Mouse (Mus musculus) liver, embryonic 16.5 days (tissue): ENCODE data around the gene Rangrf. TPM values are rescaled to one million over a fixed set of nuclear protein-coding genes. Genes with fewer than 3 reads are reported as not detected.
"Not testable (repeated sequence)": the region's sequence is repeated elsewhere in the genome, so short reads cannot be mapped to it uniquely, and the experiment has no call there.

Experiments
- ATAC-seq: fragments of 200-750 bp; cut with Nextera tagmentation; 2 replicates; pipeline ENCODE4 v1.8.0; 2017; ENCODE audit warnings: low read depth, mild to moderate bottlenecking, moderate number of reproducible peaks, moderate library complexity
- H3K27ac ChIP-seq: fragments of 300-500 bp; sonication (generic); 2 replicates; pipeline ENCODE4 v1.5.1; 2014; ENCODE audit warnings: mild to moderate bottlenecking, low read length
- H3K27me3 ChIP-seq: fragments of 300-500 bp; sonication (generic); 2 replicates; pipeline ENCODE4 v1.6.1; 2014; ENCODE audit warnings: low read depth, low read length, mixed read lengths; ENCODE audit not compliant: control insufficient read depth, insufficient read depth
- H3K36me3 ChIP-seq: fragments of 300-500 bp; sonication (generic); 2 replicates; pipeline ENCODE4 v1.6.1; 2014; ENCODE audit warnings: mild to moderate bottlenecking; ENCODE audit not compliant: control insufficient read depth, insufficient read depth
- H3K4me1 ChIP-seq: fragments of 300-500 bp; sonication (generic); 2 replicates; pipeline ENCODE4 v1.6.1; 2014; ENCODE audit warnings: low read depth, low read length, mixed read lengths; ENCODE audit not compliant: control insufficient read depth
- H3K4me2 ChIP-seq: fragments of 300-500 bp; sonication (generic); 2 replicates; pipeline ENCODE4 v1.6.1; 2014; ENCODE audit warnings: low read depth, low read length, mixed read lengths
- H3K4me3 ChIP-seq: fragments of 300-500 bp; sonication (generic); 2 replicates; pipeline ENCODE4 v1.5.1; 2014; ENCODE audit warnings: low read depth, mild to moderate bottlenecking, low read length
- H3K9ac ChIP-seq: fragments of 300-500 bp; sonication (generic); 2 replicates; pipeline ENCODE4 v1.6.1; 2014; ENCODE audit warnings: low read depth, low read length
- H3K9me3 ChIP-seq: fragments of 300-500 bp; sonication (generic); replicated peaks from 2 replicates; pipeline ENCODE4 v1.6.1; 2016; ENCODE audit warnings: low read length; ENCODE audit not compliant: control insufficient read depth
- WGBS: fragments of 180-500 bp; shearing (Covaris S2); extraction: QIAGEN DNeasy Blood & Tissue Kit; methylation state at CpG from one replicate; pipeline ENCODE4 v1.1.7; 2014; ENCODE audit not compliant: insufficient replicate concordance; 5-methylcytosine and 5-hydroxymethylcytosine counted together
- polyA plus RNA-seq: library from polyadenylated mRNA; unstranded; fragments of >200 nt; fragmentation: Nextera tagmentation; extraction: Ambion mirVana; gene quantifications from 2 replicates; pipeline ENCODE4 v1.2.1, GENCODE M21; 2015

Rangrf gene
- polyA plus RNA-seq, 1 experiment from 2014 or later, result 16.3 TPM

- Histone ChIP-seq H3K27ac (no peak overlapping the region), H3K27me3 (peaks cover 2% of the 10 kb centered on the region; the same call in 1 of the 2 replicates), H3K4me2 (no peak overlapping the region), H3K9ac (no peak overlapping the region), H3K9me3 (no peaks in the 10 kb centered on the region), H3K4me1 (peaks cover 10% of the 10 kb centered on the region), H3K4me3 (no peak overlapping the region), H3K36me3 (no peaks in the 10 kb centered on the region)
- 67% methylated on average over 8 of the region's 8 CpGs for WGBS
- no peak for ATAC-seq
Observed at GRCm38 (mm10) chr11:68942731-68943130, 32.3 kb downstream of the Rangrf start.

GRCm38 (mm10) chr11:68940516-68940915 lies 34.5 kb downstream of the Rangrf start:
- no peak for ATAC-seq
- 59% methylated on average over 4 of the region's 4 CpGs for WGBS
- no peak overlapping the region for H3K27ac ChIP-seq
- H3K36me3 ChIP-seq, result no peaks in the 10 kb centered on the region
- no peaks in the 10 kb centered on the region for H3K27me3 ChIP-seq
- H3K4me1 ChIP-seq, result peaks cover 10% of the 10 kb centered on the region
- H3K4me3 ChIP-seq, result no peak overlapping the region
- H3K9me3 ChIP-seq, result no peaks in the 10 kb centered on the region
- H3K4me2 ChIP-seq, result peak overlapping the region; percentile 69
- H3K9ac ChIP-seq, result peak overlapping the region; percentile 57

GRCm38 (mm10) chr11:68939451-68940304 lies 35.3 kb downstream of the Rangrf start:
- Histone ChIP-seq H3K9me3 (no peaks in the 10 kb centered on the region), H3K4me3 (peak overlapping the region; percentile 59), H3K9ac (peak overlapping the region; percentile 57), H3K27ac (no peak overlapping the region), H3K27me3 (no peaks in the 10 kb centered on the region), H3K36me3 (no peaks in the 10 kb centered on the region), H3K4me2 (peak overlapping the region; percentile 69), H3K4me1 (peaks cover 10% of the 10 kb centered on the region)
- WGBS, result 2% methylated on average over 16 of the region's 16 CpGs
- peak; percentile 99 for ATAC-seq

- WGBS, result 71% methylated on average over 4 of the region's 4 CpGs
- not testable (repeated sequence) for H3K9me3 ChIP-seq, H3K27me3 ChIP-seq, H3K9ac ChIP-seq, H3K36me3 ChIP-seq, H3K27ac ChIP-seq, H3K4me3 ChIP-seq, ATAC-seq, H3K4me2 ChIP-seq
- H3K4me1 ChIP-seq, result peaks cover 10% of the 10 kb centered on the region
Observed at GRCm38 (mm10) chr11:68936951-68937350, 38.0 kb downstream of the Rangrf start.

- no peak overlapping the region for H3K4me3 ChIP-seq
- 63% methylated on average over 5 of the region's 5 CpGs for WGBS
- no peaks in the 10 kb centered on the region for H3K27me3 ChIP-seq
Observed at GRCm38 (mm10) chr11:68933885-68934507, 41.0 kb downstream of the Rangrf start.

GRCm38 (mm10) chr11:68929947-68930346 lies 45.0 kb downstream of the Rangrf start:
- ATAC-seq, result no peak
- H3K9me3 ChIP-seq, result no peaks in the 10 kb centered on the region
- no peak overlapping the region for H3K9ac ChIP-seq
- no peak overlapping the region for H3K4me2 ChIP-seq
- no peaks in the 10 kb centered on the region for H3K36me3 ChIP-seq
- H3K4me3 ChIP-seq, result no peak overlapping the region
- 49% methylated on average over 6 of the region's 6 CpGs for WGBS
- H3K27me3 ChIP-seq, result no peaks in the 10 kb centered on the region
- H3K27ac ChIP-seq, result no peak overlapping the region
- no peaks in the 10 kb centered on the region for H3K4me1 ChIP-seq

More at GRCm38 (mm10) chr11:68933885-68934507, 41.0 kb downstream of the Rangrf start:
- H3K4me2 ChIP-seq, result no peak overlapping the region
- H3K9me3 ChIP-seq, result no peaks in the 10 kb centered on the region
- H3K27ac ChIP-seq, result no peak overlapping the region
- ATAC-seq, result no peak
- no peak overlapping the region for H3K9ac ChIP-seq
- no peaks in the 10 kb centered on the region for H3K36me3 ChIP-seq
- no peaks in the 10 kb centered on the region for H3K4me1 ChIP-seq

GRCm38 (mm10) chr11:68926981-68927380 lies 48.0 kb downstream of the Rangrf start, which contains the start of gene Odf4:
Odf4 (minus strand) TSS chr11:68927081.
- Histone ChIP-seq H3K27me3 (no peaks in the 10 kb centered on the region), H3K4me2 (no peak within 1 kb of the TSS), H3K9me3 (no peaks in the 10 kb centered on the region), H3K9ac (no peak within 1 kb of the TSS), H3K4me3 (no peak within 1 kb of the TSS), H3K36me3 (no peaks in the 10 kb centered on the region), H3K27ac (no peak within 1 kb of the TSS), H3K4me1 (no peaks in the 10 kb centered on the region)
- no peak for ATAC-seq
- 61% methylated on average over 3 of the region's 3 CpGs for WGBS

- H3K9me3 ChIP-seq, result no peaks in the 10 kb centered on the region
- H3K9ac ChIP-seq, result no peak overlapping the region
- no peaks in the 10 kb centered on the region for H3K4me1 ChIP-seq
- 44% methylated on average over 2 of the region's 2 CpGs for WGBS
- H3K27ac ChIP-seq, result no peak overlapping the region
- H3K36me3 ChIP-seq, result no peaks in the 10 kb centered on the region
- H3K4me2 ChIP-seq, result no peak overlapping the region
- ATAC-seq, result no peak
- H3K4me3 ChIP-seq, result no peak overlapping the region
- H3K27me3 ChIP-seq, result no peaks in the 10 kb centered on the region
Observed at GRCm38 (mm10) chr11:68924749-68925148, 50.2 kb downstream of the Rangrf start.

GRCm38 (mm10) chr11:68923191-68923590 lies 51.8 kb downstream of the Rangrf start:
- H3K4me2 ChIP-seq, result no peak overlapping the region
- WGBS, result 53% methylated on average over 3 of the region's 3 CpGs

More at GRCm38 (mm10) chr11:68923191-68923590, 51.8 kb downstream of the Rangrf start:
- Histone ChIP-seq H3K4me1 (no peaks in the 10 kb centered on the region), H3K9me3 (no peaks in the 10 kb centered on the region), H3K4me3 (no peak overlapping the region), H3K27ac (no peak overlapping the region), H3K9ac (no peak overlapping the region), H3K36me3 (no peaks in the 10 kb centered on the region), H3K27me3 (no peaks in the 10 kb centered on the region)
- ATAC-seq, result no peak
